Mouse (Mus musculus): ENCODE measurements around the gene Hspbp1.

Hspbp1 gene

DNA sequence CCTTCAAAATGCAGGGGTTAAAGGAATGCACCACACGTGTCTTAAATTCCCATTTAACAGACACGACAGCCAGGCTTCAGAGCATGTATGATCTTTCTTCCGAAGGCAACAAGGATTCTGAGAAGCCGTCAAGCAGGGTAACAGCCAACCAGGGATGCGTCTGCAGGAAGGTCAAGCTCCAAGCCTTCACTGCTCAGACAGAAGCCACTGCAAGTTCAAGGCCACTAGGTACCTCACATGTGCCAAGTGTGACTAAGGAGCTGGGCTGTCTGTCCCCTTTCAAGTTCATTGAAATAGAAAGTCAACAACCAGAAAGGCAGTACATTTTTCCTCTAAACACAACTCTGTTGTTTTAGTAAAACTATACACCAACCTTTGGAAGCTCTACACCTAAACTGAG is 18.0 kb downstream of the Hspbp1 start:
- DNase-seq (ENCODE audit: low read depth), result no peak

GRCm38 (mm10) chr7:4663742-4664141 is 21.1 kb downstream of the Hspbp1 start:
- DNase-seq (ENCODE audit: low read depth), result peak; percentile 59

GRCm38 (mm10) chr7:4663179-4663578 is 21.7 kb downstream of the Hspbp1 start:
- no peak for DNase-seq (ENCODE audit: low read depth)

DNA sequence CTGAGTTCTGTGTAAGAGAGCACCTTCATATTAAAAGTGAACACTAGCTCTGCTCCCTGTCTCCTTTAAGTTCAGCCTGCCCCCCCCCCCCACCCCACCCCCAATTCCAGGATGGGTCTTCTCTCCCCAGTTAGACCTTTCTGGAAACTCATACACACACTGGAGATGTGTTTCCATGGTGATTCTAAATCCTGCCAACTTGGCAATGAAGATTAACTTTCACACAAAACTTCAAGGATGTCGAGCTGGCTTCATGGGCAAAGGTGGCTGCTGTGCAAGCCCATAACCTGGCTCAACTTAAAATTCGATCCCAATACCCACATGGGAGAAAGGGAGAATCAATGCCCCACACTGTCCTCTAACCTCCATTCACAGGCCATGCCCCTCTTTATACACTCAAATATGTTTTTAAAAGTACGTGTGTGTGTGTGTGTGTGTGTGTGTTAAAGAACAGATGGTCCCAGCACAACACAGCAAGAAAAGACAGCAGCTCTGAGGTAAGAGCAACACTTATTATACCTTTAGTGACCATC is 24.9 kb downstream of the Hspbp1 start:
- DNase-seq (ENCODE audit: low read depth), result no peak

GRCm38 (mm10) chr7:4658912-4659551 is 25.8 kb downstream of the Hspbp1 start, which contains the start of gene Ppp6r1:
Ppp6r1 (minus strand) TSS chr7:4659019.
- DNase-seq (ENCODE audit: low read depth), result peak; percentile 98

DNA sequence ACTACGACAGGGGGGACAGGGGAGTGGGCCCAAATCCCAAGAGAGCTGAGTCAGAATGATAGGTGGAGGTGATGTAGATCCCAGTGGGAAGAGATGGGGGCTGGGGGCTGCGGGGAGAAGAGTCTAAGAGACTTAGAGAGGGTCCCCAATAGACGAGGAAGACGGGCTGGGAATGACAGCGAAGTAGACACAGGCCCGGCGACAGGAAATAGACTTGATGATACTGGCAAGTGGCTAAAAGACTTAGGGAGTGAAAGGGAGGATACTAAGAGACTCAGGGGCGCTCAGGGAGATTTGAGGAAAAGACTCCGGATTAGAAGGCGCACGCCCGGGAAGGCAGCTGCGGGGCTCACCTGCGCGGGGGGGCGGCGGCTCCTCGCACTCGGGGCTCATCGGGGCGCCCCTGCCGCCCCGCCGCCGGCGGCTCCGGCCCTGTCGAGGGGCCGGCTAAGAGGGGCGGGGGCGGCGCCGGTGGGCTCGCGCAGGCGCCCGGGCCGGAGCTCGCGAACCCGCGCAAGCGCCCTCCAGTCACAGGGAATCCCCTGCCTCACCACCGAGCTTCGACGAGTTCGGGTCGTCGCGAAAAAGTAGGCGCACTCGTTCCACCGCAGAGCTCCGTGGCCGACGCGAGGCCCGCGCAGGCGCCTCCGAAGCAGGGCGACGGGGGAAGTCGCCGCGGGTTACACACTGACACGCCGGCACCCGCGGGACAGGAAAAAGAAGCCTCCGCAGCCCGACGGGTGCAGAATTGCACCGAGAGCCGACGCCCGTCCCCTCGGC is 26.6 kb downstream of the Hspbp1 start:
- peak; percentile 58 for DNase-seq (ENCODE audit: low read depth)

GRCm38 (mm10) chr7:4657521-4658127 is 27.2 kb downstream of the Hspbp1 start:
- DNase-seq (ENCODE audit: low read depth), result peak; percentile 49

DNA sequence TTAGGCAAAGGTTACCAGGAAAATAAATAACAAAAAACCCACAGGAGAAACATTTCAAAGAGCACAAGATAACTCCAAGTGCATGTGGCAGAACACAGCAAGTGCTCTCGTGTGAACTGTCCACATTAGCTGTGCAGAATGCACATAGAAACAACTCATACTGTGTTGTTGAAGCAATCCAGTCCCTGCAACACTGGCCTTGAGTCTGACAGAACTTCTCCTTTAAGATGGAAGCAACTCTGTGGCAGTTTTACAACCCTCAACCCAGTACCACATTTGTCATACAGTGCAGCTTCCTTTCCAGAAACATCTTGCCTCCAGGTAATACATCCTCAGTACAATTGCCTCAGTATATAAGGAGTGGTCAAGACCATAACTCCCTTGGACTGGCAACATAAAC is 28.1 kb downstream of the Hspbp1 start:
- DNase-seq (ENCODE audit: low read depth), result peak; percentile 45

- DNase-seq (ENCODE audit: low read depth), result peak; percentile 54
Observed at GRCm38 (mm10) chr7:4655916-4656315, 29.0 kb downstream of the Hspbp1 start.

- peak; percentile 61 for DNase-seq (ENCODE audit: low read depth)
Observed at GRCm38 (mm10) chr7:4655393-4655792, 29.5 kb downstream of the Hspbp1 start.

DNA sequence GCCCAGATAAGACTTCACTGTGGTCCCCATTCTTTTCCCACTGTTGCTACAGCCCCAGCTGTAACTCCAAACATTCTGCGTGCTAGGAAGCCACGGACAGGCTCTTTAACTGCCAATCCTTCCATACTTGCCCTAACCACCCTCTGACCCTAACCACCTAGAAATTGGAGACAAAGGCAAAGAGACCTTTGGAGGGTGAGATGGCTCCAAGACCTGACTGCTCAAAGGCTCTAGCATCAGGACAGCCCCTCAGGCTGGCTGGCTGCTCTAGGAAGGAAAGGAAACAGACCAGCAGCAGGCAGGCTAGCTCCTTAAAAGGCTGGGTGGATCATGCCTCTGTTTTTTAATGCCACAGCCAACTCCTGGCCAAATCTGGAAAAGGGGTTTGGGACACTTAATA is 30.6 kb downstream of the Hspbp1 start:
- DNase-seq (ENCODE audit: low read depth), result no peak

GRCm38 (mm10) chr7:4653780-4654179 is 31.1 kb downstream of the Hspbp1 start:
- DNase-seq (ENCODE audit: low read depth), result peak; percentile 92

DNA sequence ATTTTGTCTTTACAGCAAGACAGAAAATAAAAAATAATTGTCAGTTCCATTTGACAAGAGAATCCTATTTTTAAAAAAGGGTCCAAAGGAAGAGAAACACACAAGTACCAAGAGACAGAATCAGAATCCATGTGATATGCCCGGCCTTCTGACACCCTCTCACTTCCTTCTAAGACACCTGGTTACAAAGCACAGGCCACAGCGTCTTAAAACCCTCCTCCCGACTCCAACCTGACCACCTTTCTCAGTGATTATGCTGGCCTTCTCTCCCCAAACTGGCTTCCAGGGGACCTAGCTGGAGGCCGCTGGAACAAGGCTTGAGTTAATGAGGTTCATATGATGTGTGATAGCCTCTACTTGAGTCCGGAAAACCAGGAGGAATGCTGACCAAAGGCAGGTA is 31.5 kb downstream of the Hspbp1 start:
- DNase-seq (ENCODE audit: low read depth), result no peak

- DNase-seq (ENCODE audit: low read depth), result no peak
Observed at GRCm38 (mm10) chr7:4652726-4653125, 32.1 kb downstream of the Hspbp1 start.

DNA sequence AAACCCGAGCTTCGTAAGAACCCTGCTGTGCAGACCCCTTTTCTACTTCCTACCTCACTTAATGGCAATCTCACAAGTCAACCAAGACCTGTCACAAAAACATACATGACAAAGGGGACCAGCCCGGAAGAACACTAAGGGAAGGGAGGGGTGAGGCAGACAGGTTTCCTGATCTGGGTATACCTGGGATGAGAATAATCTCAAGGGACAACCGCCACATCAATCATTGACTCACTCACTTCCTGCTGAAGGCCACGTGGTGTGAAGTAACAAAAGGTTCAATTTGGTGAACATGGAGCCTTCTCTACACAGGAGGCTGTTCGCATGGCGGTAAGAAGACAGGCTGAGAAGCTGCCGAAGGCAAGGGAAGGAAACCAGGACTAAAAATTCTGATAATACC is 33.3 kb downstream of the Hspbp1 start:
- peak; percentile 80 for DNase-seq (ENCODE audit: low read depth)

DNA sequence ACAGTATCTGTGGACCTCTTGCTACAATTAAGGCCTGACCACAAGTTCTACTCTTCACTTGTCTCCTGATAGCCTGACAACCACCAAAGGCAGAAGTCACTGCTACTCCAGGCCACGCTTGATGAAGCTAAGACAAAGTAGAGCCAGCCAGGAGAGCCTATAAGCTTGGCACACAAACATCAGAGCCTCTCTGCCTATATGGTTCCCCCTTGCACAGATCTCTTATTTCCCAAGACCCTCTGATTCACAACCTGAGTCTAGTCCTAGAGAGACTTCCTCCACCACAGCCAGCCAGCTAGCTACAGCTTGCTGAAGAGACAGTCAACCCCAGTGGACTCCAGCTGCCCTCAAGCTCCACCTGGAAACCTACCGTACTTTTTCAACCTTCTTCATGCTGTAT is 36.9 kb downstream of the Hspbp1 start:
- DNase-seq (ENCODE audit: low read depth), result no peak

DNA sequence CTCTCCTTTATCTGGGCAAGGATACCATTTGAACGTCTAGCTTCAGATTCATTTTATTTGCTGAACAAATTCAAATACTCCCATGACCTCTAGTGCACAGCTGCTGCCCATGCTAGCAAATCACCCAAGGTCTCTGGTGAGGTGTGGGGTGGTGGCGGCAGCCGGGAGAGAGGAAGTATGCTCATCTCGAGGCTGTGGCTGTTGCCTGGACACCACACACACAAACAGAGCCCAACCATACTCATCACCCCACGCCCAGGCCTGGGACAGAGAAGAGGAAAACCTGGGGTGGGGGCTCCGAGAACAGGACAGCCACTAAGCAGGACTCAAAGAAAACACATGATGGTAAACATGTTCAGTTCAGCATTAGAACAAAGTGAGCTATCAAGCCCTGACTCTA is 37.6 kb downstream of the Hspbp1 start:
- peak; percentile 71 for DNase-seq (ENCODE audit: low read depth)

DNA sequence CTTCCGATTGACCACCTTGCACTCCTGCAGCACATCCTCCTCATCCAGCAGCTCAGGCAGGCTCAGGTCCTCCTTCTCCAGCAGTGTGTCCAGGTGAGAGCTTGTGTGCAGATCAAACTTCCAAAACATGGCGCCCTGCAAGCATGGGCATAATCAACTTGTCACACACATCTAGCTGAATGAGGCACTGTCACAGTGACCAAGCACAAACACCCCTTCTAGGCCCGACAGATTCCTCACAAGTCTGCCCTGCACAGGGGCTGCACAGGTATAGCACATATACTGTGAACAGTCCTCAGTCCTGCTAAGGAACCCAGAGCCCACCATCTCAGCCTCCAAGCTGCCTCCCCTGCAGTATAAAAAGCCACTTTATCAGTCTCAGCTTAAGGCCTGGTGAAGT is 38.1 kb downstream of the Hspbp1 start:
- DNase-seq (ENCODE audit: low read depth), result no peak

GRCm38 (mm10) chr7:4643225-4643624 is 41.6 kb downstream of the Hspbp1 start:
- no peak for DNase-seq (ENCODE audit: low read depth)

- no peak for DNase-seq (ENCODE audit: low read depth)
Observed at GRCm38 (mm10) chr7:4641956-4642355, 42.9 kb downstream of the Hspbp1 start.

DNA sequence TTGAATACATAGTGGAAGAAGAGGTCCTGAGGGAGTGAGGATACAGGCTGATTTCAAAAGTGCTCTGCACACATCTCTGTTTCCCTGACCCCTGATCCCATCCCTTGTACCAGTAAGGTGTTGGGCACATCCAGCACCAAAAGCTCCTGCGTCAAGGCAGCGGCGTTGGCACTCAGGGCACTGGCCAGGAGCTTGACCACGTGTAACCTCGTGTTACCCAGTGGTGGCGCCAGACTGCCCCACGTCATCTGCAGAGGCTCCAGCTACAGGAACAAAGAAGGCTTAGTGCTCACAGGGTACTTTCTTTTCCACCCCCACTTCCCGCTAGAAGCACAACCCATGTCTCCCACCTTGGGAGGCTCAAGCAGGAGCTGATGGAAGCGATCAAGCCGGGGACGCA is 43.7 kb downstream of the Hspbp1 start:
- no peak for DNase-seq (ENCODE audit: low read depth)

- no peak for DNase-seq (ENCODE audit: low read depth)
Observed at GRCm38 (mm10) chr7:4636179-4636578, 48.7 kb downstream of the Hspbp1 start.

DNA sequence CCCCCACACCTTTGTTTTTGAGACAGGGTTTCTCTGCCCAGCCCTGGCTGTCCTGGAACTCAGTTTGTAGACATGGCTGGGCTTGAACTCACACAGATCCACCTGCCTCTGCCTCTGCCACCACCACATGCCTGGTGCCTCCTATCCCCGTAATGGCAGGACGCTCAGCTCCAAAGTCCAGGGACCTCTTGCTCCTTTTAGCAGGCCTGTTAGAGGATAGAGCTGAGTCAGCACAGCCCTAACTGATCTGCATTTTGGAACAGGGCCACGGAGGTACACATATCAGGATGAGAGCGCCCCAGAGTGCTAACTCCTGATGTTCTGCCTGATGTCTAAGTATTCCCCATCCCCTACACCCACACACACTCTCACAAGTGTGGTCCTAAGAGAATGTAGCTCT is 53.8 kb downstream of the Hspbp1 start, which contains the start of gene Tmem86b:
TSS of gene Tmem86b (minus strand) at position 392 of the 400 bp plus-strand sequence.
- no peak for DNase-seq (ENCODE audit: low read depth)
